ENCODE assay signal across 17 mouse cellular contexts in genomic region chr17:87875346-87875920, GRCm38 (mm10). TPM values are rescaled to one million over a fixed set of nuclear protein-coding genes. Genes with fewer than 3 reads are reported as not detected.
"Had no signal": no experiment of that assay in that cellular context is flagged by ENCODE, and none has a peak within 500 bp of the region (broad histone marks: within the 10 kb centered on the region; RNA-seq: fewer than 3 reads in every experiment).

No protein-coding gene starts in this region.

- H3K27ac ChIP-seq: kidney, postnatal 0 days; limb, embryonic 15.5 days; liver, embryonic 15.5 days had no signal

- DNase-seq: kidney, adult 11 months; kidney, adult 9 months; kidney, postnatal 36 days; left cerebral cortex, postnatal 4 days; lung, embryonic 14.5 days; right cerebral cortex, adult 18-20 months; right cerebral cortex, postnatal 25 days; thymus, adult 18-20 months; thymus, postnatal 14 days had no signal

- ATAC-seq: midbrain, embryonic 16.5 days had no signal

- H3K4me1 ChIP-seq: liver, embryonic 15.5 days had no signal

- H3K4me2 ChIP-seq: limb, embryonic 15.5 days; liver, embryonic 15.5 days; lung, embryonic 14.5 days had no signal

- H3K27me3 ChIP-seq: limb, embryonic 15.5 days; liver, embryonic 15.5 days had no signal

- H3K9ac ChIP-seq: limb, embryonic 15.5 days; liver, embryonic 15.5 days; lung, embryonic 14.5 days had no signal

- H3K36me3 ChIP-seq: limb, embryonic 15.5 days; liver, embryonic 15.5 days had no signal

- H3K4me3 ChIP-seq: limb, embryonic 15.5 days; liver, embryonic 15.5 days had no signal

- H3K9me3 ChIP-seq: limb, embryonic 15.5 days; liver, embryonic 15.5 days had no signal

RNA-seq across cellular contexts. Expression of gene Rpl36-ps4, which starts 45.3 kb away (rescaled TPM):
- polyA plus RNA-seq: intestine, embryonic 14.5 days; kidney, postnatal 0 days; limb, embryonic 15.5 days; liver, embryonic 15.5 days; lung, embryonic 14.5 days; midbrain, embryonic 16.5 days; neural tube, embryonic 14.5 days; small intestine, adult 2 months; stomach, embryonic 14.5 days had no signal
